Mouse (Mus musculus): ENCODE data around the gene Amotl1.
A peak's percentile ranks its signal among the peaks of the same experiment; 100 is the strongest.

Gene Amotl1

GRCm38 (mm10) chr9:14641310-14642067 is 3.4 kb downstream of the Amotl1 start:
- peak; percentile 77 for DNase-seq

- DNase-seq, result no peak
These were observed 8.6 kb downstream of the Amotl1 start for GRCm38 (mm10) chr9:14636244-14636643.

- DNase-seq, result no peak
These were observed 9.3 kb downstream of the Amotl1 start for GRCm38 (mm10) chr9:14635551-14635950.

GRCm38 (mm10) chr9:14634155-14634554 is 10.7 kb downstream of the Amotl1 start:
- no peak for DNase-seq

- no peak for DNase-seq
These were observed 12.3 kb downstream of the Amotl1 start for GRCm38 (mm10) chr9:14632365-14633163.

- no peak for DNase-seq
These were observed 13.1 kb downstream of the Amotl1 start for GRCm38 (mm10) chr9:14631729-14632128.

GRCm38 (mm10) chr9:14627525-14627924 is 17.3 kb downstream of the Amotl1 start:
- DNase-seq, result no peak

- no peak for DNase-seq
These were observed 18.9 kb downstream of the Amotl1 start for GRCm38 (mm10) chr9:14625961-14626360.

GRCm38 (mm10) chr9:14625024-14625423 is 19.8 kb downstream of the Amotl1 start:
- DNase-seq, result peak; percentile 56

- no peak for DNase-seq
These were observed 20.9 kb downstream of the Amotl1 start for GRCm38 (mm10) chr9:14623928-14624327.

- no peak for DNase-seq
These were observed 21.6 kb downstream of the Amotl1 start for GRCm38 (mm10) chr9:14623250-14623649.

GRCm38 (mm10) chr9:14622848-14623247 is 22.0 kb downstream of the Amotl1 start:
- DNase-seq, result no peak

- no peak for DNase-seq
These were observed 24.7 kb downstream of the Amotl1 start for GRCm38 (mm10) chr9:14620107-14620506.

- DNase-seq, result peak; percentile 30
These were observed 29.6 kb downstream of the Amotl1 start for GRCm38 (mm10) chr9:14614931-14615880.

- DNase-seq, result no peak
These were observed 30.5 kb downstream of the Amotl1 start for GRCm38 (mm10) chr9:14614205-14614930.

GRCm38 (mm10) chr9:14613308-14614204 is 31.3 kb downstream of the Amotl1 start:
- peak; percentile 49 for DNase-seq

GRCm38 (mm10) chr9:14612588-14612987 is 32.3 kb downstream of the Amotl1 start:
- no peak for DNase-seq

GRCm38 (mm10) chr9:14608521-14608920 is 36.3 kb downstream of the Amotl1 start:
- DNase-seq, result peak; percentile 59

GRCm38 (mm10) chr9:14607464-14607863 is 37.4 kb downstream of the Amotl1 start:
- DNase-seq, result no peak

- DNase-seq, result no peak
These were observed 38.9 kb downstream of the Amotl1 start for GRCm38 (mm10) chr9:14605992-14606391.

GRCm38 (mm10) chr9:14604363-14604762 is 40.5 kb downstream of the Amotl1 start:
- no peak for DNase-seq
